Mouse (Mus musculus) lung, postnatal 25 days (tissue): ENCODE measurements around the gene Tnrc6b.

Experiments used
- DNase-seq: peaks from one replicate; pipeline ENCODE4 v3.0.0; 2022; ENCODE audit warnings: low spot score

The Tnrc6b gene

GRCm38 (mm10) chr15:80785699-80786098, 74.6 kb downstream of the Tnrc6b start:
- DNase-seq, result no peak

- no peak for DNase-seq
These were observed 76.6 kb downstream of the Tnrc6b start for GRCm38 (mm10) chr15:80787746-80788145.

GRCm38 (mm10) chr15:80792556-80792955, 81.4 kb downstream of the Tnrc6b start:
- DNase-seq, result no peak

- no peak for DNase-seq
These were observed 84.0 kb downstream of the Tnrc6b start for GRCm38 (mm10) chr15:80795076-80795475.

- no peak for DNase-seq
These were observed 86.6 kb downstream of the Tnrc6b start for GRCm38 (mm10) chr15:80797757-80798156.

- peak; percentile 98 for DNase-seq
These were observed 87.4 kb downstream of the Tnrc6b start for GRCm38 (mm10) chr15:80798367-80799073.

- DNase-seq, result no peak
These were observed 88.0 kb downstream of the Tnrc6b start for GRCm38 (mm10) chr15:80799074-80799633.

- DNase-seq, result peak; percentile 35
These were observed 88.6 kb downstream of the Tnrc6b start for GRCm38 (mm10) chr15:80799634-80800137.

- DNase-seq, result no peak
These were observed 89.1 kb downstream of the Tnrc6b start for GRCm38 (mm10) chr15:80800201-80800600.

- DNase-seq, result no peak
These were observed 89.7 kb downstream of the Tnrc6b start for GRCm38 (mm10) chr15:80800765-80801164.

GRCm38 (mm10) chr15:80801597-80801996, 90.5 kb downstream of the Tnrc6b start:
- no peak for DNase-seq

GRCm38 (mm10) chr15:80807162-80807561, 96.0 kb downstream of the Tnrc6b start:
- DNase-seq, result no peak

- no peak for DNase-seq
These were observed 99.1 kb downstream of the Tnrc6b start for GRCm38 (mm10) chr15:80810226-80810625.

- DNase-seq, result peak; percentile 43
These were observed 101.7 kb downstream of the Tnrc6b start for GRCm38 (mm10) chr15:80812840-80813239.

GRCm38 (mm10) chr15:80814792-80815191, 103.7 kb downstream of the Tnrc6b start:
- DNase-seq, result no peak

- no peak for DNase-seq
These were observed 111.2 kb downstream of the Tnrc6b start for GRCm38 (mm10) chr15:80822276-80822675.

- no peak for DNase-seq
These were observed 120.1 kb downstream of the Tnrc6b start for GRCm38 (mm10) chr15:80831170-80831569.

- DNase-seq, result no peak
These were observed 121.7 kb downstream of the Tnrc6b start for GRCm38 (mm10) chr15:80832808-80833207.

GRCm38 (mm10) chr15:80836246-80836645, 125.1 kb downstream of the Tnrc6b start:
- DNase-seq, result no peak

GRCm38 (mm10) chr15:80838836-80839235, 127.7 kb downstream of the Tnrc6b start:
- DNase-seq, result no peak

- no peak for DNase-seq
These were observed 128.7 kb downstream of the Tnrc6b start for GRCm38 (mm10) chr15:80839653-80840420.

- no peak for DNase-seq
These were observed 133.1 kb downstream of the Tnrc6b start for GRCm38 (mm10) chr15:80844262-80844661.

- DNase-seq, result no peak
These were observed 133.8 kb downstream of the Tnrc6b start for GRCm38 (mm10) chr15:80844926-80845325.
